Mouse (Mus musculus) CD4-positive, CD25-positive, alpha-beta regulatory T cell, adult 2 months (primary cell): ENCODE measurements around the gene Suz12.

Experiments
- DNase-seq: peaks from one replicate; pipeline ENCODE4 v3.0.0-alpha.2; 2012; ENCODE audit warnings: low read depth, low spot score

Gene Suz12

DNA sequence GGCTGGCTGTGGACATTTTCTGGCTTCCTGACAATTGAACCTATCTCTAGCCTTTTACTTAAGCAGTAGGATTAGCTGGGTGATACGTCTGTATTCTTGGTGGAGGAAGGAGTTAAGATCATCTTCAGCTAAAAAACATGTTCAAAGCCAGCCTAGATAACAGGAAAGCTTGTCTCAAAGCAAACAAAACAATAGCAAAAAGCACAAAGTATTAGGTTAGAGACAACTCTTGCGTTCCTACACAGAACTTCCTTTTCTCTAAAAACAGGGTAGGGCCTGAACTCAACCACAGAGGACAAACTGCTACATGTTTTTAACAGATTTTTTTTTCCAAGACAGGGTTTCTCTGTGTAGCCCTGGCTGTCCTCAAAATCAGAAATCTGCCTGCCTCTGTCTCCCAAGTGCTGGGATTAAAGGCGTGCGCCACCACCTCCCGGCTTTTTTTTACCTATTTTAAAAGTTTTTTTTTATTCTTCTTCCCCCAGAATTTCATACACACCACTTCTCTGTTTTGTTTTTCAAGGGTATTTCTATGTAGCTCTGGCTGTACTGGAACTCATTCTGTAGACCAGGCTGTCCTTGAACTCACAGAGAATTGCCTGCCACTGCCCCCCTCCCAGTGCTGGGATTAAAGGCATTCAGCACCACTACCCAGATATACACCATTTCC lies 82.8 kb downstream of the Suz12 start:
- peak; percentile 63 for DNase-seq

DNA sequence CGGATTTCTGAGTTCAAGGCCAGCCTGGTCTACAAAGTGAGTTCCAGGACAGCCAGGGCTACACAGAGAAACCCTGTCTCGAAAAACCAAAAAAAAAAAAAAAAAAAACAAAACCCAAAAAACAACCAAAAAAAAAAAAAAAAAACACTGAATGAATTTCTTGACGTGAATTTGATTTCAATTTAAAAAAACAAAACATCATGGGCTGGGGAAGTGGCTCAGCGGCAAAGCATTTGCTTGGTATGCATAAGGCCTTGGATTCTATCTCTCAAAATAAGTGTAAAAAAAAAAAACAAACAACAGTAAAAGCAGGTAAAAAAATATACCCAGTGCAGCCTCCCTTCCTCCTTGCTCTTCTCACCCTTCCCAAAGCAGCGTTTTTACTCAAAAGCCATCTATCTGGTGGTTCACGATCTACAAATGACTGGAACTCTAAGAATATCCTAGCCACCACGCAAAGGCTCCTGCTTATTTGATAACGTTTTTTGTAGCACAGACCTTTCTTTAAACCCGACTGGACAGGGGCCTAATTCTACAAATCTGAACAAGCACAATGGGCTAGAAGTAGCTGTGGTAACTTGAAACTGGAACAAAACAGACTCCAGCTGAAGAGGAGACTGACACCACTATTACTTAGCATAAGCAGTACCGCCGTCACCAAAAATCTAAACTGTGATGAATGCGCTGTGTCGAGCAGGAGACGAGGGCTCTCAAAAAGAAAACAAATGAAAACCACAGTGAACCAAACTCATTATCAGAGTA lies 85.1 kb downstream of the Suz12 start:
- DNase-seq: peak; percentile 58

DNA sequence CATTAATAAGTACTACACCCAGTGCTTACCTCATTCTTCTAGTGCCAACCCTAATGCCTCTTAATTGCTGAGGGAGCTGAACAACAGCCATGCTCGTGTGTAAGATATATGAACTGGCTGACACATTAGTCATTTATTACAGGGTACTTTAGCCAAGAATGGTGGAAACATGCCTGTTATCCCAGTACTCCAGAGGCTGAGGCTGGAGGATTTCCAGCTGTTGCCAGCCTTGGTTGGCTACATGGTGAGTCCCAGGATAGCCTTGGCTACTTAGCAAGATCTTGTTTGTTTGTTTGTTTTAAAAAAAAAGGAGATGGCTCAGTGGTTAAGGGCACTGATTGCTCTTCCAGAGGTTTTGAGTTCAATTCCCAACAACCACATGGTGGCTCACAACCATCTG lies 85.9 kb downstream of the Suz12 start:
- peak; percentile 30 for DNase-seq

DNA sequence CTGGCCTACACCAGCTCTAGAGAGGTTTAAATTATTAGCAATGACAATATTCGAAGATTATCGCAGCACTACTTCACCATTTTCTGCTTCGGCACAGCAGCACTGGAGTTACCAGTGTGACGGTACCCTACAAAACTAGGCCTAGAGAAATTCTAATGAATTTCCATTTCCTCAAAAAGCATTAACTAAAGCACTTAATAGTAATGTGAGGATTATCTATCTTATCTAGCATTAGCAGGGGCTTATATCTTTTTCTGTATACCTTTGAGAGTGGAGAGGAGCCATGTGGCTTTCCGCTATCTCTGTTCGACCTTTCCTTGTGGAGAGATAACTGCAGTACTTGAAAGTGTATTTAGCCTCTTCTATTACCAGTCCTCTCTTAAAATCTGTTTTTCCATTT lies 86.8 kb downstream of the Suz12 start:
- no peak for DNase-seq

DNA sequence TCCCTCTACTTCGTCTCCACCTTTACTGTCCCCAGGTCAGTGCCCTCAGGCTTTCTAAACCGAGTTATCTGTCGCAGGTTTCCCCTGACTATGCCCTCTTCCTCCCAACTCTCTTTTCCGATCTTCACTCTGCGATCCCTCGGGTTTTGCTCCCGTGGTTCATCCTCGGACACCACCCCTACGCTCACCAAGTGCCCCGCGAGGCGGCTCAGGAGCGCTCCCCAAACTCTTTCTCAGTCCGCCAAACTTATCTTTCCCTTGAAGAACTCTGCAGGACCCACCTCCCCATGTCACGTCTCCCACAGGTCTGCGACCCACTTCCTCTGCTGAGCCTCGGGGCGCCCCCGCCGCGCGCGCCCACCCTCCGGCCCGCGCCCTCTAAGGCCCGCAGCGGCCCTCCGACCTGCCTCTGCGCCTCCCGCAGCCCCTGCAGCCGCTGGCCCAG lies 87.5 kb downstream of the Suz12 start:
- no peak for DNase-seq

DNA sequence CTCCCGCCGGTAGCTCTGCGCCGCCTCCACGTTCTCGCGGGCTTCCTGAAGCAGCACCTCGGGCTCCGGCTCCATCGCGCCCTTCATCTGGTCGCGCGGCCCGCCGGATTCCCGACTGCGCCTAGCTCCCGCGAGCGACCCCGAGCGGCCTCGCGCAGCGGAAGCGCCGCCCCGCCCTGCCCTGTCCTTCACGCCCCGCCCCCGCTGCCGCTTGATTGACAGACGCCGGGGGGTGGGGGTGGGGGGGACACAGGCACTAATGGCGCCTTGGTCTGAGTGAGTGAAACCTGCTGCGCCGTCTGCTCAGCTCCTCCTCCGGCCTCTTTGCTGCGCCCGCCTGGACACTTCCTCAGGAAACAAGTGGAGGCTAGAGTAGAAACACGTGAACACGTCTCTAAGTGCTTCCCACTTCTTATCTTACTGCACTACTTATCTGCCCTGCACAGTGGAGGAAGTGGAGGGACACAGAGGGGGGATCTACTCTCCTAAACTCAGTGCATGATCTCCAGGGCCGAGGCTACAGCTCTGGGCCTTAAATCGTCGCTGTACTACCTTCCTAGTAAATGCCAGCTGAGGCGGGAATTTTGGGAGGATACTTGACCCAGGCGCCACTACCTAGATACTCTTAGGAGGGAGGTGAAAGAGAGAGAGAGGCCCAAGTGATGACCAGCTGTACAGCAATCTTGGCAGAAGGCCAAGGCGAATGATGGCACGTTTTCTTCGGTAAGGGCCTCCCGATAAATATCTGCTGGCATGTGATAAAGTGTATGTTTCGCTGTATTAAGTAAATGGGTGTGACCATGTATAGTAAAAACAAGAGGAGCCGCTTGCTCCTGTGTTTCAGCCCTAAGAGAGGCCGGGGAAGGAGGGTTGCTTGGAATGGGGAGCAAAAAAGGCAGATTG lies 88.2 kb downstream of the Suz12 start, which contains the start of gene Crlf3:
Gene Crlf3 (minus strand): TSS at position 166 of the 903 bp plus-strand sequence.
- DNase-seq: peak; percentile 96

DNA sequence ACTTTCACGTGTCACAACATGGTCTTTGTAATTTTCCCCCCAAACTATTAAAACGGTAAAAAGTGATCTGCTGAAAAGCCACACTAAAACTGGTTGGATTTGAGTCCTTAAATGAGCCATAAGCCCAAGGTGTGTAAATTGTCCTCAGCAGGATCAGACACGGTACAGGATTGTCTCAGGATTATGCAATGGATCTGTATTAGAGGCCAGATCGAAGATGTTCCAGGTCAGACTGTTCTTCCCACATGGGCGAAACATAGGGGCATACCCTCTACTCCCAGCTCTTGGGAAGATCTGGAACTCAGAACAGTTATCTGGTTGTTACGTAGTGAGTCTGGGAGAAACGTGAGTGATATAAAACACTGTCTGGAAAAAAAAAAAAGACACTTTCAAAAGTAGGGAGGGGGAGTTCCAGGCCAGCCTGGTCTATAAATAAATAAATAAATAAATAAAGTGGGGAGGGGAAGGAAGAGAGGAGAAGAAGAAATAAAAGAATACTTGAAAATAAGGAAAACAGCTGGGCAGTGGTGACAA lies 88.9 kb downstream of the Suz12 start:
- DNase-seq: no peak
